Mouse (Mus musculus) layer of hippocampus, postnatal 36 days (tissue): ENCODE results near the gene Creg1. TPM values are rescaled to one million over a fixed set of nuclear protein-coding genes. Genes with fewer than 3 reads are reported as not detected.

Source experiments
- DNase-seq, 2 experiments: peaks; one replicate each; pipeline ENCODE4 v3.0.0; 2022
- total RNA-seq, 2 experiments: library from RNA; stranded (reverse); gene quantifications; 2 replicates each; pipeline ENCODE4 v1.2.3; 2021

The Creg1 gene
- total RNA-seq, 2 experiments from 2014 or later = 21.3 to 35.2 TPM

DNA sequence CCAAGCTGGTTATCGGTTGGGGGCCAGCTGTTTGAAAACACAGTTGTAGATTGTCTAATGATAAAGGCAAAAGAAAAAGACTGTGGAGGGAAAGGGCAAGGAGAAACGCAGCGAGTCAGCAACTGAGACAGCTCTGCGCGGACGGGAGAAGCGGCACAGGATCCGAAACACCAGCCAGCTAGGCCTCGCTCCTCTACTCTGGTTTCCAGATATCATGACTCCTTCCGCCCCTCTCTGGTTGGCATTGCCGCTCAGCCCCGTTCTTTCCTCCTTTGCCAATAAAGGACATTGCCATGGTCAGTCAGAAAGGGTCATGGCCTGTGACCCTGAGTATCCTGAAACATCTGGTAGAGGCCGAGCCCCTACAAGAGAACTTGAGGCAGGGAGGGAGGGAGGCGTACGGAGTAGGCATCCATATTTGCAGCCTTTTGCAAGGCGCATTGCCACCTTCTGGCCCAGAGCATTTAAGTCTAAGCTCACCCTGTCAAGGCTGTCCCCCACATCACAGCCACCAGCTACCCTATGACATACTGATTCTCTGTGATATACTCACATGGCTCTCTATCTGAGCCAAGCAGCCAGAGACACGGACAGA, 25.6 kb downstream of the Creg1 start:
- no peak for DNase-seq

DNA sequence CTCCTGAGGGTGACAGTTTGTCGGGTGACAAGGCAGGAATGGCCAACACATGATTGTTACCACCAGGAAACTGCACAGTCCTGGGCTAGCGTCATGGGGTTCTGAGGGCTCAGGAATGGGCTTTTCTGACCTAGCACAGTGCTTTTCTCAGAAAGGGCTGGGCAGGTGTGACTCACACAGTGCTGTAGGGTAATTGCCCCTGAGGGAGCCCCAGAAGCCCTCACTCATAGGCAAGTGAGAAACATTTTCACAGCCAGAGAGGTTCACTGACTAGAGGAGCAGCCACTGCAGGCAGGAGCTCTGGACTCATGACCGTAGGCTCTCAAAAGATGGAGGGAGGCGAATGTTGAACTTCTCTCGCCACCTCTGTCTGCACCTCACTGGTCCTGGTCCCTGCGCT, 26.4 kb downstream of the Creg1 start:
- no peak for DNase-seq

DNA sequence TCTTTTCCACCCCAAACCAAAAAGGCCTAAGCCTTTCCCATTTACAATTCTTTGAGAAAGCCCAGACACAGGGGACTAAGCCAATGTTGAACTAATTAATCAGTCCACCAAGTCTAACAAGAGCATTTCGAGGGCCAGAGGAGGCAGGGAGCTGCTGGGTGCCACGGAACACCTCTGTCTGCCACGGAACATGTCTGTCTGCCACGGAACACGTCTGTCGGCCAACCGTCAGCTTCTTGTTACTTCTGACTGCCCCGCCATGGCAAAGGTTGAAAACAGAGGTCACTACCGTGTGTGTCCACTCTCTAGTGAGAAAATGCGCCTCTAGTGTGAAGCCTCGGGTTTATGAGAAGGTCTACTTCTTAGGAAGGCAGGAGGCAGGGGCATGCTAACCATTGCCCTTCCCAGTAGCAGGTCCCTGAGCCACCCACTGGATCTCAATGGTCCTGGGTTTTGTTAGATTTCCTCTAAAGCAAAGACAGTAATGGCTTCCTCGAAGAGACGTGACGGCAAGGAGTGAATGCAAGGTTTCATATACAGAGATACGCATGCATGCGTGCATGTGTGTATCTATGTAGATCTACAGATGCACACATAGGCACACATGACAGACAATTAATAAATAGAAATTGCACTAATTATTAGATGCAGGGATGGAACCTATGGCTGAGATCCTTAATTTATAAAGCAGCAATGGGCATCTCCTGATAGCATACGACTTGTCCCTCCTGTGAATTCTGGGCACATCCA, 27.1 kb downstream of the Creg1 start:
- no peak for DNase-seq

DNA sequence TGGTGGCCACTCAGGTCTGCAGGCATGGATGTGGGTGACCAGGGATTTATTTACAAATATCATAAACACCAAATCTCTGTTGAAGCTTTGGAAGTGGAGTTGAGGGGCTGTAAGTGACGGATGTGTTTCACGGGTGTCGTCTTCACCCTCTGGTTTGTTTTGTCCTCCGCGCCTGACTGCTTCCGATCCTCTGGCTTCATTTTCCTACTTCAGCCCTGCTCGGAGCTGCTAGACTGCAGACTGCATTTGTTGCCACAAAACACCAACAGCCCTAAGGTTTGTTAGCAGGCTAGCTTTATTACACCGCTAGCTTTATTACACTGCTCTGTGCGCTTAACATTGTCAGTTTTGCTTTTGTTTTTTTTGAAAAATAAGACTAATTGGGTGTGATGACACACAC, 27.9 kb downstream of the Creg1 start:
- no peak for DNase-seq

DNA sequence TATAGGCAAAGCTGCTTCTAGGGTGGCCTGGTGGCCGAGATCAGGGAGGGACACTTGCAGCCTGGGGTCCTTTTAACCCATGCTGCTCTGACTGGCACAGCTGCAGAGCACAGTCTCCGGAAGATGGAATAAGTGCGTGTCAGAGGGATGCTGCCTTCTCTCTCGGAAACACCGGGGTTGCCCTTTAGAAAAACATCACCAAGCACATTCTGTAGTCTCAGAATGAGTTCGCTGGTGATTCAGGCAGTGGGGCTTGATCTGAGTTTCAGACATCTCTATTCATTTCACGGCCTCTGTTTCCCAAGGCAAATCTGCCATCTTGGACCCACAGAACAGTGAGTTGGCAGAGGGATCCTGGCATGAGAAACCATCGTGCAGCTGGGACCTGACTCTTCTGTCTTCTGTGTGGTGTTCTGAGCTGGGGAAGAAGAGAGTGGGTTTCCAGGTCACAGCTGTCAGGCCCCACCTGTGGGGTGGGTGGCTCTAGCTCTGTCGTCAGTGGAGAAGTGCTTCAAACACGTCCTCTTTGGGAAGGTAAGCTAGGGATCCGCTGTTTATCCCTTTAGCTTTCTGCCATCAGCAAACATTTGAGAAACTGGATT, 38.3 kb downstream of the Creg1 start:
- DNase-seq = no peak

DNA sequence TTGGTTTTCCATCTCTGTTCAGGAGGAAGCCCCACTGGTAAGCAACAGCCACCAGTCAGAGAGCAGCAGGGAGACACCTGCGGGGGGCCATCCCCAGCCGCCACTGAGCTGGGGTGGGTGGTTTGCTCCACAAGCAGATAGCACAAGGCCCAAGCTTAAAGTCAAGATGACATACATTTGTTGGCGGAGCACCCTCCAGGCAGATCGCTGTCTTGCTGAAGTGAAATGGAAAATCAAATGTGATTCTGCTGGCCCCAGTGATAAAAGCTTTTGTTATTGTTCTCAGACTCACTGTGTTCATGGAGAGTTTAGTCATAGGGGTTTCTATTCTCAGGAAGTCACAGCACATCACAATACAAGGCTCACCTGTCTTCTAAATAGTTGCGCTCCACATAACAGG, 39.6 kb downstream of the Creg1 start:
- no peak for DNase-seq

DNA sequence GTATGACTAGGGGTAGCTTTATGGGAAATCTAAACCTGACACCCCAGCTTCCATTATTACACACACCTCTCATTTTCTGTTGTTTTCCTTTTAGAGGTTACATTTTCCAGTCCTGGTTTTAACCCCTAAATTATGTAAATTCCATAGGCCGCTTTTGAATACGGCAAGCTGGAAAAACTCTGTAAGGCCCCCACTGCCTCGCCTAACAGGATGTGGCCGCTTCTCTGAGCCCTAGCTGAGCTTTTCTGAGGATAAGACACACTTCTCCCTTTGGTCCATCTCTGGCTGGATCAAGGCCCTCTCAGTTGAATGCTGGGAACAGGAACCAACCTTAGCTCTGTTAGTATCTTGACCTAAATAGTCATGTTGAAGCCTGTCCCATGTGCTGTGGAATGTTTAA, 40.6 kb downstream of the Creg1 start:
- no peak for DNase-seq

DNA sequence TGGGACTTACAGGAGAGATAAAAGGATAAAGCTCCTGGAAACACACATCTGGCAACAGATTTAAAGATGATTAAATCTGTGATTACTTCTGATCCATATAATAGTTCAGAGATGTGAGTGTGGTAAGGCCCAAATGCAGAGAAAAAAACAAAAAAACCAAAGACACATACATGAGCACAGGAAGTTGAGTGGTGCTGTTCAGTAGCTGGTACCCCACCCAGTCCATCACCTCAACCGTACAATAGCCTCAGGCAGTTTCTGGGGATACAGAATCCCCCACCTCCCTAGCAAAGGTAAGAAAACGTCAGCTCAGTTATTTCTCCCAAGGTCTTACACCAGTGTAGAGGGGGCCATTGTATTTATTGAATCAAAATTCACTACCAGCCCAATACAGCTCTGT, 47.1 kb downstream of the Creg1 start:
- DNase-seq = no peak

DNA sequence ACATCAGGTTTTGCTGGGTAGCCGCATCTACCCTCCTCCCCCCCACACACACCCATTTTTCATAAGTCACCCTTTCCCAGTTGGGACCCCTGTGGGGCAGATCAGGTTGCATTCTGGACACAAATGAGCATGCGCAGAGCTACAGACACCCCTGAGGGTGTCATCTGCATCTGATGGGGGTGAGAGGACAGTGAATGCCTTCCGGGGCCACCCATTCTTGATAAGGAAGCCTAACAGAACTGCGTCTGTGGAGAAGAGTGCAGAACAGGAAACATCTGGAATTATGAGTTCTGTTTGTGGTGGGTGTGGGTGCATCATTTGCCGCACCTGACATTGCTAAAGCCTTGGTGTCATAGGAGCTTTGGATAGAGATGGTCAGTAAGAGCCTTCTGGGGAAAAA, 47.6 kb downstream of the Creg1 start:
- DNase-seq = no peak

DNA sequence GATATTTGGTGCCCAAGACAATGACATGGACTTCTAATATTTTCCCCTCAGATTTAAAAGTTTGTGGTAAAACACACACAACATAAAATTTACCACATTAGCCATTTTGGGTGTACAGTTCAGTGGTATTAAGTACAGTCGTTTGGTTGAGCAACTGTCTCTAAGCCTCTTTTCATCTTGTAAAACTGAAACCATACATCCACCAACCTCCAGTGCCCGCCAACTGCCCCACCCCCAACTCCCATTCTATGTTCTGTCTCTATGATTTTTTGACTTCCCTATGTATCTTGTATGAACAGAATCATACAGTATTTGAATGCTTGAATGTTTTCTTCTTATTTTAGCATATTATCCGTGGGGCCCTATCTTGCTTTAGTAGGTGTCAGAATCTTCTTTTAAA, 49.2 kb downstream of the Creg1 start:
- DNase-seq = no peak

DNA sequence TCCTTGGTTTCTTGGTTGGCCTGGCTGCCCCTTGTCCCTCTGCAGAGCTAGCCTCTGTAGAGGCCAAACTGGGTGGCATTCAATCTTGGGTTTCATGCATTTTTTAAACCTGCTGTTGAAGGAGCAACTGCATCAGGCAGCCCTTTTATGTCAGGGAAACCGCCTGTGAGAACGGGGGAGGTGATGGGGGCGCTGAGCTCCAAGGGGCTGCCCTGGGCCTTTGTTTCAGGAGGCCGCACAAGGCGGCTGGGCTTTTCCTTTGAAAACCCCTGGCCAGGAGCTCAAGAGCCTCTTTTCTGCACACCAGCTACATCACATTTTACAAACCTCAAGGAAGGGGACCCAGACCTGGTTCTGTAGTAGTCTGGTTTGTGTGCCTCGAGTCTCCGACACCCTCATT, 50.6 kb downstream of the Creg1 start:
- no peak for DNase-seq

DNA sequence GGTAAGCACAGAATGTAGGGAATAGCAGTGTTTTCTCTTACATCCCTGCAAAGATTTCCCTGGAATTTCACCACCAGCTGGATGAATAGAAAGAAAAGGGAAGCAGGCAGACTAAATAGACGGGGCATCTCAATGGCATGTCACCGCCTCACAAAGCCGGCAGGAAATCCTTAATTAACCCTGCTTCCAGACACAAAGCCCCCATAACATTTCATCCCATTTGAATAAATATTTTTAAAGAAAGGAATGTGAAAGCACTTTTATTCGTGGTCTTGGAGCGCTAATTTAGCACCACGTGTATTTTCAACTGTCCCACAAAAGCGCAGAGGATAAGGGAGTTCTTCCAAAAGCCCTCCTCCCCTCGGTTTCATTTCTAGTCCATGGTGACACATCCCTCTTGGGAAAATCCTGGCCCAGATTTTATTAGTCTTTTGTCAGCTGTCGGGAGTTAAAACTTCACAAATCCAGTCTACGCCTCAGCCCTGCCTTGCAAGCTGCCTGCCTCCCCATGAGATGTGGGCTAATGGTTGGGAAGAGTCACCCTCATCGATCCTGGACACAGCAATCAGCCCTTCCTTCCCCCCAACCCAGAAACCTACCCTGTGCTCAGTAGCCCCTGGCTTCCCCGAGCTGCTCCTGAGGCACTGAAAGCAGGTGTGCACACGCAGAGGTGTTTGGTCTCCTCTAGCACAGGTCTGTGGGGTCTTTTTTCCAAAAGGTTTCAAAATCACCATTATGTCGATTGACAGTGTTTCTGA, 51.2 kb downstream of the Creg1 start:
- DNase-seq = no peak

DNA sequence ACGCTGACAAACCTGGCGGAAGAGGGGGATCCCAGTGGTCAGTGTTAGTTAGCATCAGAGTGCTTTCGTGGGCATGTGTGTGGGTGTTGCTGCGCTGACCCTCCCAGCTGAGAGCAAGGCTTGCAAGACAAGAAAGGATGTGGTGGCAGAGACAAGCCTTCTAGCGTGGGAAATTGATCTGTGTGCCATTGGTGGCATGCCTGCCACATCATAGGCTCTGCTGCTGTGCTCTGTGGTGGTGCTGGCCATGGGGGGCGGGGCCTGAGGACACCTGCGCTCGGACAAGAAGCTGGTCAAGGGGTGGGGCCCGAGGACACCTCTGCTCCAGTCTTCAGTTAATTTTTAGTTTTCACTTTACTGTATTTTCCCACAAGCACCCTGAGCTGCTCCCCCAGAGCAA, 52.8 kb downstream of the Creg1 start:
- DNase-seq = no peak

DNA sequence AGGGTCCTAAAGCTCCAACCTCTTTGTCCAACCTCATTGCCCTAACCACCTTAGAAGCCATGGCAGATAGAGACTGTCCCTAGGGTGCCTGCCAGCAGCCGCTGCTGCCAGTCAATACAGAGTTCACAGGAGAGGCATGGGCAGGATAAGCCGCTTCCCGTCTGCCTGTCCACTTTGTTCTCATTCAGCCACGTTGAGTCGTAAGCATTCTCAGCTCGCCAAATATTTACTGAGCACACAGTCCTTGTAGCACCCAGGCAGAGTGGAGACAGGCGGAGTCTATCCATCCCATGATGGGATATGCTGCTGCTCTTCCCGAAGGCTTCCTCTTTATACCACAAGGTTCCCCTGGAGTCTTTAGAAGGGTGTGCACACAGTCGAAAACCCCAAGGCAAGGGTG, 53.7 kb downstream of the Creg1 start:
- no peak for DNase-seq

DNA sequence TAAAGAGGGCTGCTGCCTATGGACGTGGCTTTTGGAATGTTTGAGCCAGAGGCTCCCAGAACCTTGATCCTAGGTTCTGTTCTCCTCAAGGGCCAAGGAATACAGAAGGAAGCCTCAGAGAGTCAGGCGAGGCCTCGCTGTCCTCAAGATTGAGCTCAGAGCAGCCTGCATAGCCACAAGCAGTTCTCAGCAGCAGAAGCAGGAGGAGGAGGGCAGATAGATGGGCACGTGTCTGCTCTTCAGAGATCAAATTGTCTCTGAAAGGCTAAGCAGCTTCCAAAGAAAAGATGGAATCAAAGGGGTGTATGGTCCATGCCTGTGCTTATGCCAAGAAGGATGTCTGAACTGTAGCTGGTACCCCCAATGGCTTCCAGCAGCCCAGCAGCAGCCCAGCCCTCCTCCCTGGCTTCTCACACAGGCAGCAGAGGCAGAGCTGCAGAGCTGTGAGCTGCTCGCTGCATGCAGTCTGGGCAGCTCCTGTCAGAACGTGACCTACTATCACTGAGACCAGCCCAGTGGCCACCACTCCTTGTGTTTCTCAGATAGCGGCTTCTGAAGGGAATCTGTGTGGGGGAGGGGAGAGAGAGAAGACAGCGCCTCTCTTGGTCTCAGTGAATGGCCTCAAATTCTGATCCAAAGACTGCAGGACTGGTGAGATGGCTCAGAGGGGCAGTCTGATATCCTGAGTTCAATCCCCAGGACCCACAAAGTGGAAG, 54.8 kb downstream of the Creg1 start:
- DNase-seq = no peak

DNA sequence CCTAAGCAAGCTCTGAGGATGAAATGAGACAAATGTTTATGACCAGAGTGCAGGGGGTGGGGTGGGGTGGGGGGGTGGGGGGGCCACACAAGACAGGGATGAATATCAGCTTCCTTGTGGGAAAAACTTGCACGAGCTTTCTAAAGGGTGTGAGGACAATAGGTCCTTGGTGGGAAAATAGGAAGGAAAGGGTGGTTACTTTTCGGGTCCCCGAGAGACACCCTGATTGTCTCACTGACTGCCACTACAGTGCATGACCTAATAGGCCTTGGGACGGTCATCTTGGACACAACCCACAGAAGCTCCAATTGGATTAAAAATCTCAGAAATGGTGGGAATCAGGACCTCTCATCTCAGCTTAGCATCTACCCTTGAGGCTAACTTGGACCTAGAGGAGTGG, 55.6 kb downstream of the Creg1 start:
- DNase-seq = no peak

DNA sequence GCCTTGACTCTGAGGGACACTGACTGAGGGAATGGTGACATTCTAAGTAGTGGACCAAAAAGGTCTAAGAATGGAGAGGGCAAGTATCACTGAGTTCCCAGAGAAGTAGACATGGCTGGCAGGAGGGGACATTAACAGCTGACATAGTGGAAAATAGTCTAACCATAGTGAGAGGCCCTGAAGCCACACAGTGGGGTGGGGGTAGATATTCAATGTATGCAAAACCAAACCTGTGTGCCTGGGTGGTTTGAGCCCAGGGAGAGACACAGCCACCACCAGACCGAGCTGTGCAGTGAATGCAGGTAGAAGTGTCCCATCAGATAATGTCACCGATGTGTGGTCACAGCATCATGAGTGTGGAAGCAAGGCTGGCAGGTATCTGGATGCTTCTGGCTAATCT, 58.5 kb downstream of the Creg1 start:
- no peak for DNase-seq

Other genes starting within 250 kb of the Creg1 start
- 10 to 100 TPM; 35.7 to 39.6 TPM for gene Mpzl1, start 129.2 kb upstream of the Creg1 start, total RNA-seq
- gene Rcsd1, start 54.0 kb upstream of the Creg1 start, total RNA-seq = 1 to 10 TPM; 3.7 to 4.8 TPM
- not detected for gene Cd247, start 24.9 kb downstream of the Creg1 start, total RNA-seq
- gene Pou2f1, start 238.9 kb downstream of the Creg1 start, total RNA-seq = 10 to 100 TPM; 16.8 to 18.1 TPM